ENCODE assay signal across 8 mouse cellular contexts in genomic region chr1:102628061-102628460, GRCm38 (mm10).
DNase-seq lines count a peak whose midpoint lies in the region; ATAC-seq and TF ChIP-seq lines count a peak whose summit lies in the region.

No protein-coding gene starts in this region.

- H3K9me3 ChIP-seq in CH12.LX (replicated peaks; ENCODE audit: low read length), result peaks cover 21% of the 10 kb centered on the region
- no peaks in the 10 kb centered on the region for H3K9me3 ChIP-seq in forebrain, embryonic 16.5 days (ENCODE audit: control insufficient read depth, low read length)
- no peaks in the 10 kb centered on the region for H3K9me3 ChIP-seq in liver, embryonic 14.5 days (ENCODE audit: control insufficient read depth, low read length)
- H3K9me3 ChIP-seq in neural tube, embryonic 12.5 days, result no peaks in the 10 kb centered on the region

- TF ChIP-seq EP300 in CH12.LX (IDR thresholded peaks at IDR 0.05; ENCODE audit: low read length), result no peak
- no peak for TF ChIP-seq EP300 in liver, embryonic 14.5 days (IDR thresholded peaks at IDR 0.05; ENCODE audit: low read depth)

- H3K79me2 ChIP-seq in CH12.LX (replicated peaks; ENCODE audit: control insufficient read depth, extremely low read depth, insufficient read depth, poor library complexity, severe bottlenecking), result no peaks in the 10 kb centered on the region

- no peaks in the 10 kb centered on the region for H3K27me3 ChIP-seq in CH12.LX (replicated peaks)
- H3K27me3 ChIP-seq in forebrain, embryonic 16.5 days (replicated peaks; ENCODE audit: control insufficient read depth, insufficient read depth, low read length), result no peaks in the 10 kb centered on the region
- no peaks in the 10 kb centered on the region for H3K27me3 ChIP-seq in liver, embryonic 14.5 days (ENCODE audit: control insufficient read depth, insufficient read depth, low read length)
- no peaks in the 10 kb centered on the region for H3K27me3 ChIP-seq in neural tube, embryonic 12.5 days (replicated peaks)

- in situ Hi-C loops in CH12.LX (cut with MboI; ENCODE audit: low pct_ligation_motif_present, low pct_unique_long_range_greater_than_20kb, low sequenced_read_pairs), result no loop called here

- intact Hi-C loops in heart, postnatal 14 days (cut with DNase I), result no loop called here

- no peak for TF ChIP-seq RAD21 in CH12.LX (IDR thresholded peaks at IDR 0.05; ENCODE audit: low read depth, low read length)

- no peak overlapping the region for H3K27ac ChIP-seq in CH12.LX (ENCODE audit: insufficient read depth, low read depth)
- no peak overlapping the region for H3K27ac ChIP-seq in forebrain, embryonic 16.5 days (ENCODE audit: low read length)
- no peak overlapping the region for H3K27ac ChIP-seq in liver, embryonic 14.5 days
- no peak overlapping the region for H3K27ac ChIP-seq in neural tube, embryonic 12.5 days

- H3K36me3 ChIP-seq in CH12.LX (replicated peaks in 1 of 2; ENCODE audit: control insufficient read depth in 1 of 2, insufficient read depth in 1 of 2, low read length in 1 of 2), result no peaks in the 10 kb centered on the region
- H3K36me3 ChIP-seq in forebrain, embryonic 16.5 days (ENCODE audit: control insufficient read depth, insufficient read depth), result no peaks in the 10 kb centered on the region
- no peaks in the 10 kb centered on the region for H3K36me3 ChIP-seq in liver, embryonic 14.5 days (replicated peaks; ENCODE audit: control insufficient read depth, insufficient read depth, low read depth)
- H3K36me3 ChIP-seq in neural tube, embryonic 12.5 days, result no peaks in the 10 kb centered on the region

- no peaks in the 10 kb centered on the region for H3K4me1 ChIP-seq in CH12.LX (ENCODE audit: control insufficient read depth in 1 of 2, insufficient read depth in 2 of 2)
- H3K4me1 ChIP-seq in forebrain, embryonic 16.5 days (replicated peaks; ENCODE audit: control insufficient read depth, insufficient read depth, low read length), result no peaks in the 10 kb centered on the region
- H3K4me1 ChIP-seq in liver, embryonic 14.5 days (replicated peaks; ENCODE audit: control insufficient read depth in 2 of 2, insufficient read depth in 2 of 2, low read length in 1 of 2), result no peaks in the 10 kb centered on the region
- H3K4me1 ChIP-seq in neural tube, embryonic 12.5 days, result no peaks in the 10 kb centered on the region

- ATAC-seq in forebrain, embryonic 16.5 days, result peak; percentile 98
- peak; percentile 100 for ATAC-seq in liver, embryonic 14.5 days (ENCODE audit: insufficient read depth)
- ATAC-seq in neural tube, embryonic 12.5 days (ENCODE audit: low FRiP score, low read depth), result peak; percentile 94

- DNase-seq in CH12.LX (ENCODE audit: extremely low read depth), result peak; percentile 96
- peak; percentile 87 for DNase-seq in cerebellum, adult 11-12 months
- DNase-seq in heart, postnatal 14 days, result peak; percentile 94 to 99
- peak; percentile 92 to 94 for DNase-seq in kidney, postnatal 4 days
- peak; percentile 76 to 86 (median 80) for DNase-seq in liver, embryonic 14.5 days (ENCODE audit: low read depth in 3 of 3, low spot score in 3 of 3)
- DNase-seq in telencephalon, adult 2 months (ENCODE audit: low read depth, low spot score), result peak; percentile 60

- H3K4me2 ChIP-seq in CH12.LX (ENCODE audit: insufficient read depth, low read depth, poor library complexity, severe bottlenecking), result no peak overlapping the region
- no peak overlapping the region for H3K4me2 ChIP-seq in forebrain, embryonic 16.5 days (ENCODE audit: low read length)
- no peak overlapping the region for H3K4me2 ChIP-seq in liver, embryonic 14.5 days (ENCODE audit: low read depth)
- no peak overlapping the region for H3K4me2 ChIP-seq in neural tube, embryonic 12.5 days (replicated peaks)

- no peak for TF ChIP-seq CTCF in CH12.LX (conservative IDR thresholded peaks at IDR 0.05 in 1 of 2, IDR thresholded peaks at IDR 0.05 in 1 of 2; ENCODE audit: low read depth in 2 of 2, low read length in 2 of 2)
- TF ChIP-seq CTCF in liver, embryonic 14.5 days (IDR thresholded peaks at IDR 0.05; ENCODE audit: low read depth), result no peak

- H3K4me3 ChIP-seq in CH12.LX (replicated peaks in 1 of 3; ENCODE audit: low read depth in 2 of 3, low read length in 2 of 3, poor library complexity in 1 of 3), result no peak overlapping the region
- H3K4me3 ChIP-seq in forebrain, embryonic 16.5 days (replicated peaks; ENCODE audit: low read length), result no peak overlapping the region
- no peak overlapping the region for H3K4me3 ChIP-seq in liver, embryonic 14.5 days (ENCODE audit: insufficient read depth in 1 of 2, low read depth in 2 of 2, low read length in 2 of 2)
- H3K4me3 ChIP-seq in neural tube, embryonic 12.5 days, result no peak overlapping the region

- no peak for TF ChIP-seq POLR2A in CH12.LX (IDR thresholded peaks at IDR 0.05; ENCODE audit: low read depth, low read length)

- H3K9ac ChIP-seq in CH12.LX (ENCODE audit: insufficient read depth, low read depth), result no peak overlapping the region
- H3K9ac ChIP-seq in forebrain, embryonic 16.5 days (replicated peaks; ENCODE audit: low read depth, low read length), result no peak overlapping the region
- no peak overlapping the region for H3K9ac ChIP-seq in liver, embryonic 14.5 days (replicated peaks)
- no peak overlapping the region for H3K9ac ChIP-seq in neural tube, embryonic 12.5 days

- dilution Hi-C loops in CH12.LX (cut with MboI; ENCODE audit: extremely low pct_ligation_motif_present, extremely low pct_unique_long_range_greater_than_20kb, low sequenced_read_pairs), result no loop called here

- 68% methylated on average over 7 of the region's 7 CpGs for WGBS in forebrain, embryonic 16.5 days
- 63% methylated on average over 7 of the region's 7 CpGs for WGBS in liver, embryonic 14.5 days (ENCODE audit: insufficient replicate concordance)
- WGBS in neural tube, embryonic 12.5 days, result 85% methylated on average over 7 of the region's 7 CpGs

TF ChIP-seq in CH12.LX, 34 proteins besides CTCF, POLR2A, EP300 and RAD21:
- no peak for TF ChIP-seq ETS1 (conservative IDR thresholded peaks at IDR 0.05; ENCODE audit: low read depth, low read length)
- no peak for TF ChIP-seq JUND (conservative IDR thresholded peaks at IDR 0.05; ENCODE audit: low read depth, low read length)
- TF ChIP-seq HCFC1 (IDR thresholded peaks at IDR 0.05; ENCODE audit: low read depth, low read length), result no peak
- TF ChIP-seq MXI1 (IDR thresholded peaks at IDR 0.05; ENCODE audit: low read depth, low read length), result no peak
- no peak for TF ChIP-seq TCF12 (IDR thresholded peaks at IDR 0.05; ENCODE audit: low read depth, low read length)
- no peak for TF ChIP-seq RCOR1 (conservative IDR thresholded peaks at IDR 0.05; ENCODE audit: low read depth, low read length)
- TF ChIP-seq SMC3 (IDR thresholded peaks at IDR 0.05; ENCODE audit: low read depth, low read length), result no peak
- TF ChIP-seq ZKSCAN1 (IDR thresholded peaks at IDR 0.05; ENCODE audit: borderline replicate concordance, low read depth, low read length), result no peak
- TF ChIP-seq BHLHE40 (IDR thresholded peaks at IDR 0.05; ENCODE audit: low read depth, low read length), result no peak
- TF ChIP-seq USF1 (IDR thresholded peaks at IDR 0.05; ENCODE audit: low read depth, low read length), result no peak
- no peak for TF ChIP-seq ZMIZ1 (IDR thresholded peaks at IDR 0.05; ENCODE audit: low read depth, low read length)
- no peak for TF ChIP-seq CHD1 (IDR thresholded peaks at IDR 0.05; ENCODE audit: low read depth, low read length)
- no peak for TF ChIP-seq MAFK (IDR thresholded peaks at IDR 0.05; ENCODE audit: insufficient replicate concordance, low read length)
- no peak for TF ChIP-seq MAX (IDR thresholded peaks at IDR 0.05; ENCODE audit: low read length)
- no peak for TF ChIP-seq KAT2A (IDR thresholded peaks at IDR 0.05; ENCODE audit: insufficient replicate concordance, low read length)
- no peak for TF ChIP-seq ZC3H11A (IDR thresholded peaks at IDR 0.05; ENCODE audit: low read depth, low read length)
- TF ChIP-seq PAX5 (IDR thresholded peaks at IDR 0.05; ENCODE audit: low read length), result no peak
- no peak for TF ChIP-seq TBP (conservative IDR thresholded peaks at IDR 0.05; ENCODE audit: low read depth, low read length)
